Mouse (Mus musculus): ENCODE data around the gene Slit3.
A peak's percentile ranks its signal among the peaks of the same experiment; 100 is the strongest.

Slit3 gene

DNA sequence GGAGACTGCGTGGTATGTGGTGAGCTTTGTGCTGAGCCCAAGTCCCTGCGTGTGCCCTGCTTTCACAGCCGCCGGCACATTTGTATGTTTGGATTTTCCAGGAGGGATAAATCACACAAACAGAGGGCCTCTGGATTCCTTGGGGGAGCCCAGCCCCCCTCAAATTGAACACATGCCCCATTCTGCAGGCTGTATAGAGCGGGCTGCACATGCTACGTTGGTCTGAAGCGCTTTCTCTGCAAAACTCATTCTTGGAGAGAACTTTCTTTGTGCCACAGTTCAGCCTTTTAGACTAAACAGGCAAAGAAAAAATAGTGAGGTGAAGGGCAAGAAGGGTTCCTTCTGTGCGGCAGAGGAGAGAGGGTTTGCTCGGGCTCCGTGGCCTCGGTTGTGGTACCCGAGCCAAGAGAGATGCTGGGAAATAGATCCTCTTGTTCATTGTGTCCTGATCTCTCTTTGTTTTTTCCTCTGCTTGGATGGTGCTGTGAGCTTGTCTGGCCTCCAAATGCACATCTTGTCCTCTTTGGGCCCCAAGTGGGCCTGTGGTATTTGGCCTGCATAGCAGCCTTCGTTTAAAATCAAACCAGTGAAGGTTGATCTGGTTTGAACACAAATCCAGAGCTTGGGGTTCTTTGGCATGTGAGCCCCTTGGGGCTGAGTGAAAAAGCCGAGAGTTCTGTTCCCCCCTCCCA is 295.5 kb downstream of the Slit3 start:
- DNase-seq: no peak

DNA sequence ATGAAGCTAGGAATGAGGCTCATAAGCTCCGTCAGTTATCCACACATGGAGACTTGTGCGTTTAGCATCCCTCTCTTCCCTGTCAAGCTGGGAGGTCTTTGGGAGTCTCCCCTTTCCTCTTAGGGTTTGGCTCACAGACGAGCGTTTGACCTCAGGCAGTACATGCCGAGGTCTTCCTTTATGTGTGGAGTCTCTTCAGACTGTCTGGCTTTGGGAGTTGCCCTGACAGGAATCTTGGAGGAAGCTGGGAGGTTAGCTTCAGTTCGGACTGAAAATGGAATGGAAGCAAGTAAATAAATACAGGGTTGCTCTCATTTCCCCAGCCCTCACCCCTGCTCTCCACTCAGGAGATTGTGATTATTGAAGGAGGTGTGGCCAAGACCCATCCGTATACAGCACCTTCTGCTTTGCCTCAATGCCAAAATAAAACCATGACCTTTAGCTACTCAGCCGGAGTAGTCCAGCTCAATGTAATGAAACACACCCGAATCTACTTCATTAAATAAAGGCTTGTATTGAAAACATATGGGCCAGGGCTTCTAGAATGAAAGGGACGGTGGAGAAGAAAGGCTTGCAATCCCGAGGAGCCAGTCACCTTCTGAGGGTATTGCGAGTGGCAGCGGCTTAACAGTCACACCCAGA is 297.0 kb downstream of the Slit3 start:
- DNase-seq: no peak

DNA sequence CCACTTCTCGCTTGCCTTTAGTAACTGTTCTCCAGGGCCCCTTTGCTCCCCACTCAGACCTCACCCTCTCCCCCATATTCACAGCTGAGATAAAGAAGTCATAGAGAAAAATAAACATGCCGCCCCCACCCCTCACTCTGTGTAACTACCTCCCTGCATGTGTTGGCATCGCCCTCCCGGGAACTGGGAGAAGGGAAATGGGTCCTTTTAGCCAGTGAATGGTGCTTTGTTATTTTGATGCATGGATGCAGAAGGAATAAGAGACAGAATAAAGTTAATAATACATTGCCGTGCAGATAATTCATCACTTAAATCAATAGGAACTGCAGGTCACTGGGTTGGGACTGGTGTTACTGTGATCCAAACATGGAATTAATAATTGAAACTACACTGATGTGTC is 298.0 kb downstream of the Slit3 start:
- DNase-seq: no peak

DNA sequence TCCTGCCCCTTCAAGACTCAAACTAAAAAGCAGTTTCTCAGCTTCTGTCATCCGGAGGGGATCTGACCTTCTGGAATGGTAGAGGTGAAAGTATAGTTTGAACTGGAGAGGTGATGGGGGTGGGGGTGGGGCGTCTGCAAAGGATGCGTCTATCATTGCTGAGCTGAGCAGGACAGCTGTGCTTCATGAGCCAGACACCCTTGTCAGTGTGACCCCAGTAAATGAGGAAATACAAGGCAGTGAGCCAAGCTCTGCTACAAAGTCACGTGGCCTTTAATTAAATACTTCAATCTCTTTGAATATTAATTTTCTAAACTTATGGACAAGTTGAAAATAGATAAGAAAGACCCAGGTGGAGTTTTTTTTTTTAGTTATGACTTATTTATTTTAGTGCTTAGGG is 300.7 kb downstream of the Slit3 start:
- no peak for DNase-seq

DNA sequence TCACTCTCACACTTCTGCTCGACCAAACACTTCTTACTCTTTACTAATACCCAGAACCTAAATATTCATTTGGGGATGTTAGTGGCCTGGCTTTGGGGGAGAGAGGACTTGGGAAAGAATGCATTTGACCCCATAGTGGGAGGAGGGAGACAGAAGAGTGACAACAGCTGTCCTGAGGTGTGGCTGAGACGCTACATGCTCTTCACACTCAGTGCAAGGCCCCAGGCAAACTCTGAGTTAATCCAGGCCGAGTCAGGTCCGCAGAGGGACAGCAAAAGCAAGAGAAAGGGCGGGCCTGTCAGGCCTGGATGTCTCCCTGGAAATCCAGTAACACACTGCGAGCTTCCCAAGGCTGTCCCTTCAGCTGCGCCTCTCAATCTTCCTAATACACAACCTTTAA is 307.0 kb downstream of the Slit3 start:
- no peak for DNase-seq

DNA sequence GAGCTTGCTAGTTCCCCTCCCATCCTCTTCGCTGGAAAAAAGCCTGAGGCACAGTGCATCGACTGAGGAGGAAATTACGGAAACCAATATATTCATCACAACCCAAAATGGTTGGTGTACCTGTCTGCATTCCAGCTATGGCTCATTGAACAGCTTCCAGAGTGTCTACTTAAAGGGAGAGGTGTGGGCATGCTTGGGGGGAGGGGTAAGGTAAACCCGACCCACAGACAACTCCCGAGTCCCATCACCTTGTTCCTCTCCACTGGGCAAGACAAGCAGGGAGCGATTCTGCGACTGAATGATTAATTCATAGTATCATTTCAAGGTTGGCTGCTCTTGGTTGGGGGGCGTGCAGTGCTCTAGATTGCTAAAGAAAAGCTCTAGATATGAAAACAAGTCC is 310.1 kb downstream of the Slit3 start:
- DNase-seq: no peak

DNA sequence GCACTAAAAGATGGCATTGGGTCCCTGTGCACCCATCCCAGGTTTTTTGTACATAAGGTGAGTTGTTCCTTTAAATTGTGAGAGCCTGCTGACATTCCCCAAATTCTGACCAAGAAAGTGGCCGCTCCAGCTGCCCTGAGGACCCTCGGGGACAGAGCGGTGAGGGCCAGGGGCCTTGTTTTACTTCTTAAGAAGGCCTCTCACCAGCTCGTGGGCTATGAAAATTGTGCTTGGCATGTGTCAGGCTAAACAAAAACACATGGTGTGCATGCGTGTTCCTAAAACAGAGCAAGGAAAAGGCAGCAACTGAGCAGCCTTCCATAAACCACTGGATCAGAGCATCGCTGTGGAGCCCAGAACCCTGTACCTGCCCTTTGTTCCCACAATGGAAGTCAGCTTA is 316.5 kb downstream of the Slit3 start:
- DNase-seq: no peak

DNA sequence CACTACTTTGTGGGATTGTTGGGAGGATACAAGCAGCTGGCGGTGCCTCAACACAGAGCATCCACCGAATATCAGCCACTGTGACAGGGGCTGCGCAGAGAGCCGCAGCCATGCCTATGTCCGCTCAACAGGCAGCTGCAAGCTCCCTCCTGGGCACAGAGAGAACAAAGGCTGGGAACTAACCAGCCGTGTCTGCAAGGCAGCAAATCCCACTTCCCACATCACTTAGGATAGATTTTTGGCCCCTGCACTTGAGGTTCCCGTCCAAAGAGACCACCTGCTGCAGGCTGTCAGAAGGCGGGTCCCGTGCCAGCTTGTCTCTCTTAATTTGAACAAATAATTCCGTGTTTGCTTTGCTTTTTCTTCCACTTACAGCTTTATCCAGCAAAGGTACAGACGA is 319.2 kb downstream of the Slit3 start:
- no peak for DNase-seq

DNA sequence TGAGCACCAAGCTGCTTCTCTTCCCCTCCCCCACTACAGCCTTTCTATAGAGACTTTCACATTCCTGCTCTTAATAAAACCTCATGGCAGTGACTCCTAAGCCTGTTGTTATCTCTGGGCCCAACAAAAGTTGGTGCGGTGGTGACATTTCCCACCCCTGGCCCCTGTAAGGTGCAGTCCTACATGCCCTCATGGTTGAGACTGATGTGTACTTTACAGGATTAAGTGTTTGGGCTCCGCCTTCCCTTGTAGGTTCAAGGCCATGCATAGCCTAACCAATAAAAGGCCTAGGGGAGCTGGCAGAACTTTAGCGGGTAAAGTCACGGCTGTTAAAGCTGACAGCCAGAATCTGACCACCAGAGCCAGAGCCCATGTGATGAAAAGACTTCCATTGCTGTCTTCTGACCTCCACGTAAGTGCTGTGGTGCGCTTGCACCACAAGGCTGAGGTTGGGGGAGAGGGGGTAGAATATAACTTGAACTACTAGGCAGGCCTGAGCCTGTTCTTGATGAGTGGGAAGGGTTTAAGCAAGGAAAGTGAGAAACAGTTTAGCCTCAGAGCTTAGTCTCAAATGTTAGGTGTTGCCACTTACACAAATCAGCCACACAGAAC is 323.6 kb downstream of the Slit3 start:
- DNase-seq: no peak

DNA sequence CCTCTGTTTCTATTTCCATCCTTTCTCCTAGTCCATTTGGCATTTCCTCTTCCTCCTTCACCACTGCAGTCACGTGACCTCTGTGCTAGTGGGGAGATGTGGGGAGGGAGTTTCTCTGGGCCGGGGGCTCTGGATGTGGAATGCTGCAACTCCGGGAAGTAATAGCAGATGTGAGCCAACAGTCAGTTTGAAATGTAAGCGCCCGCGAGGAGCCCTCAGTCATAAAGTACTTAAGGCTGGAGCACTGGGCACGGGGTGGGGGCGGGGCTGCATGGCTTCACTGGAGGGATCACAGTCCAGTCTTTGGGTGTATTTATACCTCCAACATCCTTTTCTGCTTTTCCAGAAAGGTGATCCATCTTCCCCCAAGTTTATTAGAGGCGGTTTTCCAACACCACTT is 326.9 kb downstream of the Slit3 start:
- no peak for DNase-seq

DNA sequence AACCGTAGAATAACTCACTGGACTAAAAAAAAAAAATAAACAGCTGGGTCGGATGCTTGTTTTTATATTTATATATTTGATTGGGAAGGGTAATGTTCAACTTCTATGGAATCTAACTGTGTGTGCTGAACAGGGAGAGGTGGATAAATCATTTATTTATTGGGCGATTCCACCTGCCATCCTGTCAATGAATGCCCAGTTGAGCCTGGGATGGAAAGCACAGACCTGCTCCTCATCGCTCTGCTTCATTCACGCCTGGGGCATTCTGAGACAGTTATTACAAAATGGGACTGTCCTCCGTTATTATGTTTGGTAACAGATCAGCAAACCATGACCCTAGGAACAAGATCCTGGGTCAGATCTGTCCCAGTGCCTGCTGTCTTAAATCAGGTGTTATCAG is 328.2 kb downstream of the Slit3 start:
- DNase-seq: no peak

DNA sequence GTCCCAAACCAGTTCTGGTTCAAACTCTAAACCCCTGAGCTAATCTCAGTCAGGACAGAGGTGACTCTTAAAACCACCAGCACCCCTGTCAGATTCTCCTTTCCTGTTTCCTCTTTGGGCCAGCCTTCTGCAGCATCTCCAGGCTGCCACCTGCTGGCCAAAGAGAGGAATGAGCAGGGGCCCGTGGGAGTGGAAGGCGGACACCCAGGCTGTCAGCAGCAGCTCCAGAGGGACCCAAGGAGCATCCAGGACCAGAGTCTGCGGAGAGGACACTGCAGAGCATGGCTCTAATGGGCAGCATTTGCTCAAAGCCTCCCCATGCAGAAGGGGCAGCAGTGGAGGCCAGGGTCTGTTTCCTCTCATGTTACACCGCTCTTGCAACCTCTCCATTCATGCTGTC is 330.6 kb downstream of the Slit3 start:
- DNase-seq: peak; percentile 9 to 29

DNA sequence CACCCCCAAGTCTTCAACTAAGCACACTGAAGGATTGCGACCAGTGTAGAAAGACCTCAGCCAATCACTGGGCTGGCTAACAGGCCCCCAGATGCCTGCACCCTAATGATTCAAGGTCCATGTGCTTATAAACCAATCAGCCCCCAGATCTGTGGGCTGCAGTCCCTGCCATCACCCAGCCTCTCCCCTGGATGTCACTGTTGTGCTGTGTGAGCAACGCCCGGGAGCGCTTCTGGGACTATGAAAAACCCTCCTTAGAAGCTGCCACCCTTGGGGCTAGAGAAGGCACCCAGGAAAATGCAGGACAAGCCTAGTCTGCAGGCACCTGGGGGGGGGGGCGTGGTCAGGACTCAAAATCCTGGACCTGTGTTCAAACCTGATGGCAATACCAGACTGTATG is 331.4 kb downstream of the Slit3 start:
- DNase-seq: no peak

DNA sequence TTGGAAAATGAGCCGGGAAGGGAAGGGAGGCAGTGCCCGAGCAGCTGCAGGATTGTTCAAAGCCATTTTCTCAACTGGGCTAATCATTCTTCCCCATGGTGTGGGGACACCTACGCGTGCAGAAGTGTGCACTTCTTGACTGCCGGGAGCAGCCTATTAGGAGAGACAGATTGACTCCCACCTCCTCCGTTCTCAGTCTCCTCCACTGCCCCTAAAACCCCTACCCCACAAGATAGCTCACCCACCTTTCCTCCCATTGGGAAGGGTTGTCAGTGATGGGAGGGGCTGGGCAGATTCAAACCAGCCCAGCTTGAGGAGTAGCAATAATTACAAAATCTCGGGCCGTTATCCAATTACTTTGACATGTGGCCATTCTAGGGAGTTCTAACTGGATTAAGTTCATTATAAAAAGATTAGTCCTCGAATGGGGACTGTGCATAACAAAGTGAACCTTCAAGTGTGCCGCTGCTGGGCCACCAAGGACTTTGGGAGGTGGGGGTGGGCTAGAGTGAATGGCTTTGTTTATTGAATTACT is 333.2 kb downstream of the Slit3 start:
- DNase-seq: no peak

DNA sequence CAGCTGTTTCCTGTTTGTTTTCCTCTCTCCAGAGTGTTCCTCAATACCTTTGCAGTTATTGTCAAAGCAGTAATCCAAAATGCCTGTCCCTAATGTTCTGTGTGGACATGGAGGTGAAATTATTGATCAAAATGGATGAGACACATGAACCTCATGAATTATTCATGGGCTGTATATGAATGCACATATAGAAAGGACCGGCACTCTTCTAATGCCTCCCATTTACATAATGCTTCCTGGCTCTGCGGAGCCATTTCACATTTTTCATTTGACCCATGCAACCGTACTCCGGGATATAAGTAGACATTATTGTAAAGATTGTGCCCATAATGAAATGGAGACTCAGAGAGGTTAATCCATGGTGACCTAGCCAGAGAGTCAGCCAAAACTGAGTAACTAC is 333.8 kb downstream of the Slit3 start:
- DNase-seq: no peak

DNA sequence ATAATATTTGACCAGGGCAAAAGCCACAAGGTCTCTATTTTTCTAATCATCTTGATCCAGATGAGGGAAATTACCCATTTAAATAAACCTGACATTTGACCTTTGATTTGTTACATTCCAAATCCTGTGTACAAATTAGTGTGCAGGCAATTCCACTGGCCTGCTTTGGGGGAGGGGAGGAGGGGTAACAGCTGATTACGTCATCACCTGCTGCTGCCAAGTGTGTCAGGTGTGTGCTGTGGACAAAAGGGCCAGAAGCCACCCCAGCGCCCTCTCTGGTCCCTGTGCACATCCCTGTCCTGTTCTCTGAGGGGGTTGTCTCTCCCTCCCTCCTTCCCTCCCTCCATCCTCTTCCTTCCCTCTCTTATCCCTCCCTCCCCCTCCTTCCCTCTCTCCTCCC is 337.0 kb downstream of the Slit3 start:
- DNase-seq: no peak

DNA sequence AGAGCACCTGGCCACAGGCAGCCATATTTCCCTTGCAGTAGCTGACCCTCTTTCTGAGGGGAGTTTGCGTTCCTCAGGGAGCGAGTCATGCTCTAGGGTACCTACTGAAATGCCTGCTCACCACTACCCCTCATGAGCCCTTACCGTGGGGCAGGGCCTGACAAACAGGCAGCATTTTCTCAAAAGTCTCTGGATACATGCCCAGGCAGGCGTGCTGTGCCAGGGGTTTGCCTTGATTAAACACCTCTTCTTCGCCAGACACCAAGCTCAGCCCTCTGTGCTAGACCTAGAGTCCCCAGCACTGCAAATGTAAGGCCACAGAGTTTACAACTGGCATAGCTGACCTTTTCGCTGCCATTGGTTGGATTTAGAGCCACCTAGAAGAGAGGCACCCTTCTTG is 345.7 kb downstream of the Slit3 start:
- DNase-seq: no peak

DNA sequence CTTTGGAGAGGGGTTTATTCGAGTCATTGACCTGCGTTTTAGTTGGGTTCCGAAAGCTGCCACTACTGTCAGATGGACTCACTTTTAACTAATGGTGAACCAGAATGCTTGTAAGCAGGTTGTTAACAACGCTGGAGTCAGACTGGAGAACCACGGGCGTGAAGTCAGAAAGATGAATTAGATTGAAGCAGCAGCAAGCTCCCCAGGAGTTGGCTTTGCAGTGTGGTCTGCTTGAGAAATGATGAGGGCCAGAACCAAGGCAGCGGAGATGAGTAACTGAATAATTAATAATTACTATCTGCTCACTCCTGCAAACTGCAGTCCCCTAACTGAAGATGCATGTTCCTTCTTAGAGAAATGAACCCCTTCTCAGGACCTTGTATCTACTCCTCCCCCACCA is 347.8 kb downstream of the Slit3 start:
- no peak for DNase-seq

DNA sequence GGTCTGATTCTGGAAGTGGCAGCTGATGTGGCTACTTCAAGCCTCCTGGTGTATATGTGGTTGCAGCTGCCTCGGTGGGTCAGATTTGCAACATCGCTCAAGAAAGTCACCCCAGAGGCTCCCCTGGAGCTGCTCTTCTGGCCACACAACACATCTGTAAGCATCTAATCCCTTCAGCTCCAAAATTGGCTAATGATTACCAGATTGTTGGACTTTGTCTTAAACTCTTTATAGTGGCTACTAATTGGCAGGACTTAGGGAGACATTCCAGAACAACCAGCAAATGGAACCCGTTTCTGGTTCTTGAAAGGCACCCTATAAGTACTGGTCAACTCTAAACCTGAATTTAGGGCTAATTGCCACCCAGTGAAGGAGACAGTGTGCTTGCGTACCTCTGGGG is 348.9 kb downstream of the Slit3 start:
- DNase-seq: no peak

DNA sequence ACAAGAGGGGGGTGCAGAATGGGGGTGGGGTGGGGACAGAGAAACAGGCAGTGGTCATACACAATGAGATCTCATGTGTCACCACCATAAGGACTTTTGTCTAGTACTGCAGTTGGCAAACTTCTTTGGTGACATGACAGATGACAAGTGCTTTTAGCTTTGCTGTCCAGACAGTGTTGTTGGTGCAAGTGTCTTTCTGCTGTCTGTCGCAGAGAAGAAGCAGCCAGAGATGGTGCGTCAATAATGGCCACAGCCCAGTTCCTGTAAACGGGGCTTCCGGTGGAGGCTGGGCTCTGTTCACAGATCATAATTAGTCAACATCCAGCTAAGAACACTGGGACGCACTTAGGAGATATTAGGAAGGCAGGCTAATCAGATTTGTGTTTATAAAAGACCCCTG is 349.8 kb downstream of the Slit3 start:
- DNase-seq: no peak

DNA sequence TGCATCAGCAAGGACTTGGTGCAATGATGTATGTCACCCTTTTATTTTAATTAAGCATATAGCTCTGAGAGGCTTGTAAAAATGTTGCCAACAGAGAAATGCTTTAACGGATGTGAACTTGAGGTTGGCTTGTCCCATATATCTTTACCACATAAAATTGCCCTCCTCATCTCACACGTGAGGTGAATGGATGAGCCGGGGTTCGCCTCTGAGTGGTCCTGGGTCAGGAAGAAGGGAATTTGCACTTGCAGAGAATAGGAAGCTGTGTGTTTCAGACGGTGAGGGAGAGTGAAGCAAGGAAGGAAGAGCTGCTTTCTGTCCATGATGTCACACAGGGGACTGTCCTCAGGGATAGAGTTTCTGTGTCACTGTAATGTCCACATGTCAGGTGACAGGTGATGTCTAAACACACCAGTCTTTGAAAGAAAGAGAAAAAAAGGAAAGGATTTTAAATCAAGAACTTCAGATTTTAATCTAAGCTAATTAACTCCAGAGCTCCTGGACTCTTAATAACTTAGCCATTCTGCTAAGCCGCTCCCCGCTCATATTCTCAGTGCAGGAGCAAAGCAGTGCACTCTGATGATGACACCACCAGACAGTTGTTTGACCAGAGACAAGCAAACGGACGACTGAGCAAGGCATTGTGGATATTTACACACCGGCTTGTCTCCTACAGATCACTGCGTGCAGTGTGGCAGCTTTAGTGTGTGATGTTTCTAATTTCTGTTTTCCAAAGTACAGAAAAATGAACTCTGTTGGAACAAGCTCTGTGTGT is 352.0 kb downstream of the Slit3 start:
- DNase-seq: no peak

DNA sequence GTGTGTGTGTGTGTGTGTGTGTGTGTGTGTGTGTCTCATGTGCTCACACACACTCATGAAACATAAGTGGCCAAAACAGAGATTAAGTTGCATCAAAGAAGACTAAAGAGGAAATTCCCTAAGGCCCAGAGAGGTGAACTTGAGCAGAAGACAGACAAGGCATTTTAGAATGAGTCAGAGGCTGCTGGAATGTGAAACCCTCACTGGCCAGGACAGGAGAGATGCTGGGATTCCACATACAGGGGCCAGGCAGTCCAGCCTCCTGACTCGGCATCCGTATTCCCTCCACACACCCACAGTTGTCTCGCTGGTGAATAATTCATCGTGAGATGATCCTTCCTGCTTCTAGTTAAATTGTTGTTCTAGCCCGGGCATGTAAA is 352.6 kb downstream of the Slit3 start:
- DNase-seq: no peak

DNA sequence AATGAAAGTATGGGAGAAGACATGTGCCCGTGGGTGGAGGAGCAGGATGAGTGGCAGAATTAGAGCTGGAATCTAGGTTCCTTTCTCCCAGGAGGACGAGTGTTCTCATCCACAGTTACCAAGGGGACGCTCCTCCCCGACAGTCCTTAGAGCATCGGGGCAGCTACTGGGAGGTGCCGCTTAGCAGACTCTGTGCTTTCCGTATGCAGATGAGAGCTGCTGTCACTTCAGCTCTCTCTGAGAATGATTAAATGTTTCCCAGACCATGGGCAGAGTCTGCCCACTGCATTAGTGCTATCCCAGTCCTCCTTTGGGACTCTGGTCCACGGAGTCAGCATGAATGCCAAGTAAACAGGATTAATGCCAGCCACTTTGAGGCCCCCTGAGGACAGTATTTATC is 359.1 kb downstream of the Slit3 start:
- no peak for DNase-seq
